Mouse (Mus musculus) limb, embryonic 11.5 days (tissue): ENCODE results near the gene Ap1s3. TPM values are rescaled to one million over a fixed set of nuclear protein-coding genes. Genes with fewer than 3 reads are reported as not detected.
A peak's percentile ranks its signal among the peaks of the same experiment; 100 is the strongest.

Experiments
- ATAC-seq: fragments of 200-750 bp; cut with Nextera tagmentation; 2 replicates; pipeline ENCODE4 v1.8.0; 2017; ENCODE audit warnings: low read depth; ENCODE audit not compliant: insufficient number of reproducible peaks, low FRiP score, low TSS enrichment
- DNase-seq: peaks from one replicate; pipeline ENCODE4 v3.0.0-alpha.2; 2015; ENCODE audit warnings: low spot score
- H3K27ac ChIP-seq: fragments of 300-500 bp; sonication (generic); replicated peaks from 2 replicates; pipeline ENCODE4 v1.5.1; 2014; ENCODE audit warnings: low read depth, mild to moderate bottlenecking, low read length
- H3K27me3 ChIP-seq: fragments of 300-500 bp; sonication (generic); 2 replicates; pipeline ENCODE4 v1.6.1; 2014; ENCODE audit warnings: mild to moderate bottlenecking, low read length, mixed read lengths; ENCODE audit not compliant: control insufficient read depth, insufficient read depth
- H3K36me3 ChIP-seq: fragments of 300-500 bp; sonication (generic); 2 replicates; pipeline ENCODE4 v1.6.1; 2014; ENCODE audit warnings: mild to moderate bottlenecking, low read length, moderate library complexity, mixed read lengths; ENCODE audit not compliant: control insufficient read depth, insufficient read depth
- H3K4me1 ChIP-seq: fragments of 300-500 bp; sonication (generic); 2 replicates; pipeline ENCODE4 v1.6.1; 2014; ENCODE audit warnings: low read length, mixed read lengths; ENCODE audit not compliant: control insufficient read depth, insufficient read depth
- H3K4me2 ChIP-seq: fragments of 300-500 bp; sonication (generic); 2 replicates; pipeline ENCODE4 v1.6.1; 2014; ENCODE audit warnings: low read depth, mild to moderate bottlenecking, moderate library complexity; ENCODE audit not compliant: severe bottlenecking
- H3K4me3 ChIP-seq: fragments of 300-500 bp; sonication (generic); 2 replicates; pipeline ENCODE4 v1.5.1; 2014; ENCODE audit warnings: low read depth, low read length
- H3K9ac ChIP-seq: fragments of 300-500 bp; sonication (generic); 2 replicates; pipeline ENCODE4 v1.6.1; 2014; ENCODE audit warnings: mild to moderate bottlenecking, low read length
- H3K9me3 ChIP-seq: fragments of 300-500 bp; sonication (generic); 2 replicates; pipeline ENCODE4 v1.6.1; 2016; ENCODE audit warnings: low read length; ENCODE audit not compliant: control insufficient read depth
- WGBS: fragments of 180-500 bp; shearing (Covaris S2); extraction: QIAGEN DNeasy Blood & Tissue Kit; methylation state at CpG from one replicate; pipeline ENCODE4 v1.1.7; 2014; 5-methylcytosine and 5-hydroxymethylcytosine counted together
- polyA plus RNA-seq: library from polyadenylated mRNA; unstranded; fragments of >200 nt; fragmentation: Nextera tagmentation; extraction: Ambion mirVana; gene quantifications from 2 replicates; pipeline ENCODE4 v1.2.1, GENCODE M21; 2014

The Ap1s3 gene
- 0.67 and 0.88 TPM in 2 replicates for polyA plus RNA-seq

GRCm38 (mm10) chr1:79671543-79672337 is at the start of gene Ap1s3:
Gene Ap1s3 (minus strand): TSS chr1:79671972.
- peak; percentile 92 for ATAC-seq
- H3K9ac ChIP-seq, result peak within 1 kb of the TSS; percentile 65
- WGBS, result under 1% methylated on average over 50 of the region's 51 CpGs
- peak; percentile 85 for DNase-seq
- H3K4me3 ChIP-seq, result peak within 1 kb of the TSS; percentile 70
- 0 out of 2 replicates have a peak, but pooled peaks cover 2% of the 10 kb centered on the region for H3K4me1 ChIP-seq
- peak within 1 kb of the TSS; percentile 92 for H3K4me2 ChIP-seq
- no peaks in the 10 kb centered on the region for H3K36me3 ChIP-seq
- no peaks in the 10 kb centered on the region for H3K27me3 ChIP-seq
- H3K9me3 ChIP-seq, result no peaks in the 10 kb centered on the region
- no peak within 1 kb of the TSS for H3K27ac ChIP-seq

GRCm38 (mm10) chr1:79714152-79714923 is 42.6 kb upstream of the Ap1s3 start:
- Histone ChIP-seq H3K4me1 (no peaks in the 10 kb centered on the region), H3K9me3 (no peaks in the 10 kb centered on the region), H3K36me3 (no peaks in the 10 kb centered on the region), H3K27ac (no peak overlapping the region), H3K4me2 (no peak overlapping the region), H3K4me3 (no peak overlapping the region), H3K9ac (no peak overlapping the region), H3K27me3 (no peaks in the 10 kb centered on the region)
- WGBS, result 91% methylated on average over 13 of the region's 13 CpGs
- DNase-seq (no peak), ATAC-seq (no peak)

GRCm38 (mm10) chr1:79713081-79713480 is 41.3 kb upstream of the Ap1s3 start:
- Histone ChIP-seq H3K9me3 (no peaks in the 10 kb centered on the region), H3K36me3 (no peaks in the 10 kb centered on the region), H3K27ac (no peak overlapping the region), H3K27me3 (no peaks in the 10 kb centered on the region), H3K4me3 (no peak overlapping the region), H3K4me1 (no peaks in the 10 kb centered on the region), H3K4me2 (no peak overlapping the region), H3K9ac (no peak overlapping the region)
- no peak for DNase-seq
- ATAC-seq, result no peak
- 87% methylated on average over 5 of the region's 5 CpGs for WGBS

- 85% methylated on average over 18 of the region's 18 CpGs for WGBS
- no peak for DNase-seq
- Histone ChIP-seq H3K27ac (no peak overlapping the region), H3K27me3 (no peaks in the 10 kb centered on the region), H3K4me2 (no peak overlapping the region), H3K9ac (no peak overlapping the region), H3K9me3 (no peaks in the 10 kb centered on the region), H3K36me3 (no peaks in the 10 kb centered on the region), H3K4me3 (no peak overlapping the region), H3K4me1 (no peaks in the 10 kb centered on the region)
- no peak for ATAC-seq
These were observed 39.7 kb upstream of the Ap1s3 start for GRCm38 (mm10) chr1:79711147-79712126.

GRCm38 (mm10) chr1:79710678-79711077 is 38.9 kb upstream of the Ap1s3 start:
- no peak for ATAC-seq
- no peaks in the 10 kb centered on the region for H3K9me3 ChIP-seq
- 91% methylated on average over 4 of the region's 4 CpGs for WGBS

GRCm38 (mm10) chr1:79710216-79710615 is 38.4 kb upstream of the Ap1s3 start:
- H3K9me3 ChIP-seq, result no peaks in the 10 kb centered on the region
- DNase-seq, result no peak
- WGBS, result 86% methylated on average over 8 of the region's 8 CpGs
- H3K36me3 ChIP-seq, result no peaks in the 10 kb centered on the region
- no peak overlapping the region for H3K4me2 ChIP-seq
- no peak overlapping the region for H3K9ac ChIP-seq
- H3K4me3 ChIP-seq, result no peak overlapping the region
- no peak overlapping the region for H3K27ac ChIP-seq
- H3K27me3 ChIP-seq, result no peaks in the 10 kb centered on the region
- no peaks in the 10 kb centered on the region for H3K4me1 ChIP-seq
- no peak for ATAC-seq

More at GRCm38 (mm10) chr1:79710678-79711077, 38.9 kb upstream of the Ap1s3 start:
- no peak for DNase-seq
- Histone ChIP-seq H3K4me1 (no peaks in the 10 kb centered on the region), H3K9ac (no peak overlapping the region), H3K4me2 (no peak overlapping the region), H3K27me3 (no peaks in the 10 kb centered on the region), H3K27ac (no peak overlapping the region), H3K36me3 (no peaks in the 10 kb centered on the region), H3K4me3 (no peak overlapping the region)

GRCm38 (mm10) chr1:79707383-79707782 is 35.6 kb upstream of the Ap1s3 start:
- no peak for ATAC-seq
- H3K27ac ChIP-seq, result no peak overlapping the region
- no peak overlapping the region for H3K9ac ChIP-seq
- H3K27me3 ChIP-seq, result no peaks in the 10 kb centered on the region
- no peak for DNase-seq
- no peak overlapping the region for H3K4me3 ChIP-seq
- 89% methylated on average over 9 of the region's 9 CpGs for WGBS
- H3K4me2 ChIP-seq, result no peak overlapping the region
- no peaks in the 10 kb centered on the region for H3K36me3 ChIP-seq
- no peaks in the 10 kb centered on the region for H3K4me1 ChIP-seq
- no peaks in the 10 kb centered on the region for H3K9me3 ChIP-seq

GRCm38 (mm10) chr1:79706707-79707106 is 34.9 kb upstream of the Ap1s3 start:
- Histone ChIP-seq H3K27ac (no peak overlapping the region), H3K9ac (no peak overlapping the region), H3K36me3 (no peaks in the 10 kb centered on the region), H3K4me3 (no peak overlapping the region), H3K4me1 (no peaks in the 10 kb centered on the region), H3K4me2 (no peak overlapping the region), H3K9me3 (no peaks in the 10 kb centered on the region), H3K27me3 (no peaks in the 10 kb centered on the region)
- DNase-seq, result no peak
- 89% methylated on average over 3 of the region's 3 CpGs for WGBS
- ATAC-seq, result no peak
